12 mouse cellular contexts compared by ENCODE assay signal in genomic region chr16:26003261-26003660, GRCm38 (mm10).
A peak's percentile ranks its signal among the peaks of the same experiment; 100 is the strongest.
DNase-seq lines count a peak whose midpoint lies in the region; ATAC-seq and TF ChIP-seq lines count a peak whose summit lies in the region.
"Had no signal": no experiment of that assay in that cellular context is flagged by ENCODE, and none has a peak within 500 bp of the region (broad histone marks: within the 10 kb centered on the region; RNA-seq: fewer than 3 reads in every experiment).

No protein-coding gene starts in this region.

- no peaks in the 10 kb centered on the region for H3K36me3 ChIP-seq in kidney, adult 2 months (ENCODE audit: control insufficient read depth, insufficient read depth, low read length)
- H3K36me3 ChIP-seq: midbrain, embryonic 12.5 days had no signal

- H3K27ac ChIP-seq in kidney, adult 2 months (ENCODE audit: insufficient read depth, low read depth, low read length), result no peak overlapping the region
- H3K27ac ChIP-seq: midbrain, embryonic 12.5 days had no signal

- no peak for ATAC-seq in monocyte, adult 5-6 weeks (replicated peaks; ENCODE audit: insufficient number of reproducible peaks, low FRiP score, low TSS enrichment, poor library complexity, severe bottlenecking)

- WGBS in kidney, adult 2 months, result 22% methylated on average over 4 of the region's 4 CpGs

- H3K4me3 ChIP-seq in kidney, adult 2 months (ENCODE audit: insufficient read depth, low read depth, low read length), result no peak overlapping the region
- H3K4me3 ChIP-seq: erythroblast, embryonic 14.5 days; midbrain, embryonic 12.5 days had no signal

- TF ChIP-seq CTCF in kidney, adult 2 months (conservative IDR thresholded peaks at IDR 0.05; ENCODE audit: insufficient read depth, insufficient read length, low read depth, low read length), result no peak

- no peaks in the 10 kb centered on the region for H3K27me3 ChIP-seq in kidney, adult 2 months (replicated peaks; ENCODE audit: control insufficient read depth, insufficient read depth, low read length)
- H3K27me3 ChIP-seq: midbrain, embryonic 12.5 days had no signal

- peak; percentile 8 to 31 for DNase-seq in cerebellum, postnatal 25 days
- DNase-seq in cerebellum, adult 9-10 months, result no peak
- peak; percentile 48 for DNase-seq in kidney, adult 2 months
- no peak for DNase-seq in kidney, postnatal 10 days
- DNase-seq in right cerebral cortex, postnatal 4 days, result peak; percentile 11
- DNase-seq in right cerebral cortex, postnatal 36 days (ENCODE audit: low spot score in 2 of 2), result no peak
- DNase-seq in thymus, postnatal 4 days, result no peak
- DNase-seq: cerebellum, adult 9-11 months; kidney, adult 11 months had no signal

- TF ChIP-seq POLR2A in kidney, adult 2 months (IDR thresholded peaks at IDR 0.05; ENCODE audit: low read depth, low read length), result no peak

- no peaks in the 10 kb centered on the region for H3K4me1 ChIP-seq in kidney, adult 2 months (ENCODE audit: control insufficient read depth, insufficient read depth, low read length)
- H3K4me1 ChIP-seq: midbrain, embryonic 12.5 days had no signal

Comparison
In these comparisons a context has a peak if more than half of its experiments do, and no peak if none do; other contexts are left out.
1. DNase-seq: peak in cerebellum, postnatal 25 days (2 of 2), kidney, adult 2 months (single experiment) and right cerebral cortex, postnatal 4 days (single experiment); none in cerebellum, adult 9-10 months (single experiment), kidney, postnatal 10 days (single experiment), right cerebral cortex, postnatal 36 days (0 of 2) and thymus, postnatal 4 days (single experiment).